Mouse (Mus musculus) cortical plate, adult 2 months (tissue): ENCODE measurements at regions not wholly inside any gene's neighbourhood (a gene's known extent, or its start where the extent isn't known, plus 50 kb on each side); places are given as distances from the start of the nearest gene placed in this dataset.

ENCODE experiments used
- H3K27ac ChIP-seq: fragments of 200-500 bp; 2 replicates; pipeline ENCODE4 v1.5.1; 2012; ENCODE audit warnings: low read length, control low read depth, inconsistent platforms; ENCODE audit not compliant: insufficient read depth
- H3K4me1 ChIP-seq: fragments of 200-500 bp; 2 replicates; pipeline ENCODE4 v1.6.1; 2011; ENCODE audit warnings: low read length; ENCODE audit not compliant: control insufficient read depth, insufficient read depth
- H3K4me3 ChIP-seq: fragments of 200-500 bp; 2 replicates; pipeline ENCODE4 v1.5.1; 2011; ENCODE audit warnings: mild to moderate bottlenecking, low read length, control low read depth; ENCODE audit not compliant: insufficient read depth
- CTCF ChIP-seq: fragments of 200-500 bp; IDR thresholded peaks from 2 replicates; pipeline ENCODE4 v1.5.1; 2011; ENCODE audit warnings: mild to moderate bottlenecking, control low read depth, low read length; ENCODE audit not compliant: insufficient read depth; ENCODE audit errors: extremely low read depth
- POLR2A ChIP-seq: fragments of 200-500 bp; IDR thresholded peaks from 2 replicates; pipeline ENCODE4 v1.6.1; 2011; ENCODE audit warnings: mild to moderate bottlenecking, low read length, control low read depth; ENCODE audit not compliant: insufficient read depth; ENCODE audit errors: extremely low read depth

- no peak overlapping the region for H3K4me3 ChIP-seq
- TF ChIP-seq POLR2A (no peak), CTCF (no peak)
- H3K27ac ChIP-seq, result no peak overlapping the region
- H3K4me1 ChIP-seq, result no peaks in the 10 kb centered on the region
Measured at GRCm38 (mm10) chr7:94045428-94045827, 965.8 kb downstream of the Fam181b start.

- no peak for TF ChIP-seq POLR2A
- peak; percentile 37; the same call in 1 of the 2 replicates for TF ChIP-seq CTCF
- no peaks in the 10 kb centered on the region for H3K4me1 ChIP-seq
- no peak overlapping the region for H3K27ac ChIP-seq
Measured at GRCm38 (mm10) chr7:94046029-94046428, 966.4 kb downstream of the Fam181b start.

GRCm38 (mm10) chr7:94061814-94062545 is 982.3 kb downstream of the Fam181b start:
- no peak for TF ChIP-seq CTCF
- TF ChIP-seq POLR2A, result no peak

More at GRCm38 (mm10) chr7:94046029-94046428, 966.4 kb downstream of the Fam181b start:
- no peak overlapping the region for H3K4me3 ChIP-seq

More at GRCm38 (mm10) chr7:94061814-94062545, 982.3 kb downstream of the Fam181b start:
- Histone ChIP-seq H3K4me1 (no peaks in the 10 kb centered on the region), H3K27ac (no peak overlapping the region), H3K4me3 (no peak overlapping the region)
